Mouse (Mus musculus) thymus, postnatal 10 days (tissue): Measurements from ENCODE around the gene Olfr780.
"Not testable (repeated sequence)": the region's sequence is repeated elsewhere in the genome, so short reads cannot be mapped to it uniquely, and the experiment has no call there.

Experiments
- DNase-seq, 2 experiments: peaks; one replicate each; pipeline ENCODE4 v3.0.0; 2021; ENCODE audit warnings: low spot score in 2 of 2

Olfr780 gene

GRCm38 (mm10) chr10:129317817-129318216 is at the start of gene Olfr780:
Gene Olfr780, plus strand, starts transcription at chr10:129318117.
- DNase-seq = no peak

- no peak for DNase-seq
These were observed 46.8 kb upstream of the Olfr780 start, which contains the start of gene Olfr777 for GRCm38 (mm10) chr10:129271081-129271535. Gene Olfr777, minus strand, starts transcription at chr10:129271485.

- DNase-seq = not testable (repeated sequence)
These were observed 4.9 kb upstream of the Olfr780 start for GRCm38 (mm10) chr10:129312973-129313372.

GRCm38 (mm10) chr10:129313521-129313920 is 4.4 kb upstream of the Olfr780 start:
- DNase-seq = not testable (repeated sequence)

GRCm38 (mm10) chr10:129328554-129328953 is 10.6 kb downstream of the Olfr780 start, which contains the start of gene Olfr781:
Gene Olfr781, plus strand, starts transcription at chr10:129328854.
- no peak for DNase-seq

GRCm38 (mm10) chr10:129348550-129348949 is 30.6 kb downstream of the Olfr780 start, which contains the start of gene Olfr782:
Gene Olfr782, plus strand, starts transcription at chr10:129348850.
- no peak for DNase-seq

- not testable (repeated sequence) for DNase-seq
These were observed 34.6 kb downstream of the Olfr780 start for GRCm38 (mm10) chr10:129352475-129352874.

- not testable (repeated sequence) for DNase-seq
These were observed 38.6 kb downstream of the Olfr780 start for GRCm38 (mm10) chr10:129356496-129356895.

GRCm38 (mm10) chr10:129357307-129357706 is 39.4 kb downstream of the Olfr780 start:
- DNase-seq = no peak
